Mouse (Mus musculus): Measurements from ENCODE around the gene 5730455P16Rik.
"Not testable (repeated sequence)": the region's sequence is repeated elsewhere in the genome, so short reads cannot be mapped to it uniquely, and the experiment has no call there.

Gene 5730455P16Rik

DNA sequence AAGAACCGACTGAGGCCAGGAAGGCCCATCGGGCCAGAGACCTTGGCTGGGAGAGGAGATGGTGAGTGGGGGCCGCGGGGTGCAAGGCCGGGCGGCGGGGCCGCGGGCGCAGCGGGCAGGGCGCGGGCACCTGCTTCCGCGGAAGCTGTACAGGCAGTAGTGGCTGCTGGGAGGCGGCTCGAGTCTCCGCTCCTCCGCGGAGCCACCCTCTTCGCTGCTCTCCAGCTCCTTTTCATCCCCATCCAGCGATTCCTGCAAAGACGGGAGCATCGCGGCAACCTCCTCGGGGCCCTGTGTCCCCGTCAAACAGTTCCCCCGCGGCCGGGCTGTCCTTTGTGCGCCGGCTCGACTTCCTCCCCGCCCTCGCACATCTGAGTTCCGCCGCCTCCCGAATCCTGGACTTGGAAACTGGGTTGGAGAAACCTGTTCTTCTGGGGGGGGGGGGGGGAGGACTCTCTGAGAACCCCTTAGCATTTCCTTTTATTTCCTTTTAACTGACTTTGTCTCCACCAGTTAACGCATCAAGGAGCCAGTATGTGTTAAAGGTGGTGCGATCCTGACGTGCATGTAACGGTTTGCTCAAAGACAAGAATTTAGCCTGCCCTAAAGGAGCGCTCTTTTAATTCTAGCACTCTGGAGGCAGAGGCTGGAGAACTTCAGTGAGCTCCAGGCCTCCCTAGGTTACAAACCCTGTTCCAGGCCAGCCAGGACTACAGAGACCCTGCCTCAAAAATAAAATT is at the start of gene 5730455P16Rik:
Gene 5730455P16Rik, minus strand, starts transcription at position 323 of the 740 bp plus-strand sequence.
- DNase-seq (ENCODE audit: low read depth, low spot score), result peak; percentile 85

DNA sequence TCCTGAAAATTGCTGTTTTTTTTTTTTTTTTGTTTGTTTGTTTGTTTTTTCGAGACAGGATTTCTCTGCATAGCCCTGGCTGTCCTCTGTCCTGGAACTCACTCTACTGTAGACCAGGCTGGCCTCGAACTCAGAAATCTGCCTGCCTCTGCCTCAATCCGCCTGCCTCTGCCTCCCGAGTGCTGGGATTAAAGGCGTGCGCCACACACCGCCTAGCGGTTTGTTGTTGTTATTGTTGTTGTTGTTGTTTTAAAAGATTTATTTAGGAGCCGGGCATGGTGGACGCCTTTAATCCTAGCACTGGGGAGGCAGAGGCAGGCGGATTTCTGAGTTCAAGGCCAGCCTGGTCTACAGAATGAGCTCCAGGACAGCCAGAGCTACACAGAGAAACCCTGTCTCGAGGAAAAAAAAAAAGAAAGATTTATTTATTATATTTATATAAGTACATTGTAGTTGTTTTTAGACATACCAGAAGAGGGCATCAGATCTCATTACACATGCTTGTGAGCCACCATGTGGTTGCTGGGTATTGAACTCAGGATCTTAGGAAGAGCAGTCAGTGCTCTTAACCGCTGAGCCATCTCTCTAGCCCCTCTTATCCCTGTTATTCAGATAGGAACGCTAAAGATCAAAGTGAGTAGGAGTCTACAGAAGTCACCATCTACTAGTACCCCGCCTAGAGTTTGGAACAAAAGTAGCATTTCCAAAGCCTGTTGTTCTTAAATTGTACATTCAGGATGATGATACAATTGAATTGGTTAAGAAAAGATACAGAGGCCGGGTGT is 48.4 kb upstream of the 5730455P16Rik start:
- DNase-seq (ENCODE audit: low read depth, low spot score), result not testable (repeated sequence)

DNA sequence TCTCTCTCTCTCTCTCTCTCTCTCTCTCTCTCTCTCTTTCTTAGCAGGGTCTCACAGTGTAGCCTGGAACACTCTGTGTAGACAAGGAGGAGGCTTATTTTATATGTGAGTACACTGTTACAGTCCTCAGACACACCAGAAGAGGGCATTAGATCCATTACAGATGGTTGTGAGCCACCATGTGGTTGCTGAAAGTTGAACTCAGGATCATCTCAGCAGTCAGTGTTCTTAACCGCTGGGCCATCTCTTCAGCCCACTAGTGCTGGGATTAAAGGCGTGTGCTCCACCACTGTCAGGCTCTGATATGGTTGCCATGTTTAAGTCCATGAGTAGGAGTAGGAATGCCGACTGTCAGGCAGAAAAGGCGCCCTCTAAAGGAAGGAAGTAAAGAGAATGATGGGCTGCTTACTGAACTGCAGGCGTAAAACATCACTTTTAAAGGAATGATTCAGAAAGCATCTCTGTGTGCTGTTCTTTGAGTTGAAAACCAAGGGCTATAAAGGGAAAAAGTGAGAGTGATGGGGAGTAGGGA is 47.5 kb upstream of the 5730455P16Rik start:
- no peak for DNase-seq (ENCODE audit: low read depth, low spot score)

DNA sequence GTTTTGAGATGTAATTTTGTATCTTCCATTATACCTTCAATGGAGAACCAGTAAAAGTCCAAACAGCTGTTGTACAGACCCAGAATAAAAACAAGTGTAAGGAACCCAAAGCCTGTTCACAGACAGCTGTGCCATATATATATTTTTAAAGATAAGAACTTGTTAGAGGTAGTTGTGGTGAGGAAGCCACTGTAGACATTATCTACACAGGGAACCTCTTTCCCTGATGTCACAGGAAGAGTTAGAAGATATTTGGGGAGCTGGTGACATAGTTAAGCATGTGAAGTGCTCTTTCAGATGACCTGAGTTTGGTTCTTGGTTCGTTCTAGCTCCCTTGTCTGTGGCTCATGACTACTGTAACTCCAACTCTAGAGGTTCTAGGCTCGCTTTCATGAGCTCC is 46.9 kb upstream of the 5730455P16Rik start:
- DNase-seq (ENCODE audit: low read depth, low spot score), result peak; percentile 60

GRCm38 (mm10) chr11:80421421-80422047 is 43.7 kb upstream of the 5730455P16Rik start:
- DNase-seq (ENCODE audit: low read depth, low spot score), result no peak

DNA sequence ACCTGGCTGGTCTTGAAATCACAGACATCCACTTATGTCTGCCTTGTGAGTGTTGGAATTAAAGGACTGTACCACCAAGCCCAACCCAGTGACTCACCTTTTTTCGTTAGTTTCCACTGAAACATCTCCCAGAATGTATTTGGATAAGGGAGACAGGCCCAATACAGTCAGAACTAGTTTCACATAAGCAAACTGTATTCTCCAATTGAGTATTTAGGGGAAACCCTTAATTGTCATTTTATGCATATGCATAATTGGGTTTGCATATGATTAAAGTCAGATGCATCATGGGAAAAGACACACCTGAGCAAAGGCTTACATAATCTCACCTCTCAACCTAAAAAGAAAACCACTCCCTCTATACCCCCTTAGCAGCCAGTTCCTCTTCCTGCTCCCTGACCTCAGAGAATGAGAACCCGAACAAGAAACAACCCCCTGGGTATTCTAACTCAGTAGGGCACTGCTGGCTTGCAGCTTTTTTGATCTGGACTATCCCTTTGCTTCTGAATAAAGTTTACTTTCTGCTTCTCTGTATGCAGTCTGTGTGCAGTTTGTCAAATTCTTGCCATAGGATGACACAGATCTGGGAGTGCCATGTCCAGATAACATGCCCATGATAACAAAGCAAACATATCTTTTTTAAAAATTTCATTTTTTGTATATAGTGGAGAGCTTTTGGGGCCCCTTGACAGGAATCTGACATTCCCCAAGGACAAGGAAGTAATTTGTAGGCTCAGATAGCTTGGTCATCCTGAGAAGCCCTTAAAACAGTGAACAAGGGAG is 42.6 kb upstream of the 5730455P16Rik start:
- DNase-seq (ENCODE audit: low read depth, low spot score), result no peak

DNA sequence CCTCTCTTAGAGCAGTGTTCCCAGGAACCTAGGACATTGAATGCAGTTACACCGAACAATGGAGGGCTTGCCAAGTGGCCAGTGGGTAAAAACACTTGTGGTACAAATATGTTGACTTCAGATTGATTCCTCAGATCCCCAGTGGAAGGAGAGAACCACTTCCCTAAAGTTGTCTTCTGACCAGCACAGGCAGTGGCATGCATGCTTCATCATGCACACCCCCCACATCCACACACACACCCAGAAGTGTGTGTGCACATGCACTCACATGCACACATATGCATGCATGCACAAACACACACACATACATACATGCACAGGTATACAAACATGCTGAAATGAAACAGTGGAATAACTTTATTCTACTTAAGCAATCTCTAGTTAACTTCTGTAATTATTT is 41.9 kb upstream of the 5730455P16Rik start:
- DNase-seq (ENCODE audit: low read depth, low spot score), result no peak

- no peak for DNase-seq (ENCODE audit: low read depth, low spot score)
Observed at GRCm38 (mm10) chr11:80417085-80417484, 39.3 kb upstream of the 5730455P16Rik start.

DNA sequence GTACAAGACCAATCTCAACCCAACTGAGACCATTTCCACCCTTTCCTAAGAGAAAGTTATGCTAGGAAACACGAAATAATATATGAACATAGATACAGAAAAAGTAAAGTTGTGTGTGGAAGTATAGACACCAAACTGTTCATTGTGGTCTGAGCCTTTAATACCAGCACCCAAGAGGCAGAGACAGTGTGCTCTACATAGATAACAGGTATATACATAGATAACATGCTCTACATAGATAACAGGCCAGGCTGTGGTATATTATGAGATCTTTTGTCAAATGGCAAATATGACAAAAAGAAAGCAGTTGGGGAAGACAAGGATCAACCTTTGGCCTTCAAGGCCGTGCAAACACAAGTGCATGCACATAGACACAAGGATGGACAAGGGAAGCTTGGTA is 32.5 kb upstream of the 5730455P16Rik start:
- no peak for DNase-seq (ENCODE audit: low read depth, low spot score)

DNA sequence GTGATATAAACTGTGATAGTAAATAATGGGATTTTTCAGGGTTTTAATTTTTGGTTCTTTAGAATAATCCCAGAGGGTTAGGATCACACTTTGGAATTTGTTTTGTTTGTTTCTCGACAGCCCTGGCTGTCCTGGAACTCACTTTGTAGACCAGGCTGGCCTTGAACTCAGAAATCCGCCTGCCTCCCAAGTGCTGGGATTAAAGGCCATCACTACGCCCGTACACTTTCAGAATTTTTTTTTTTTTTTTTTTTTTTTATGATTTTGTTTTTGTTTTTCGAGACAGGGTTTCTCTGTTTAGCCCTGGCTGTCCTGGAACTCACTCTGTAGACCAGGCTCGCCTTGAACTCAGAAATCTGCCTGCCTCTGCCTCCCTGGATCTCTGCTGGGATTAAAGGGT is 30.0 kb upstream of the 5730455P16Rik start:
- not testable (repeated sequence) for DNase-seq (ENCODE audit: low read depth, low spot score)

DNA sequence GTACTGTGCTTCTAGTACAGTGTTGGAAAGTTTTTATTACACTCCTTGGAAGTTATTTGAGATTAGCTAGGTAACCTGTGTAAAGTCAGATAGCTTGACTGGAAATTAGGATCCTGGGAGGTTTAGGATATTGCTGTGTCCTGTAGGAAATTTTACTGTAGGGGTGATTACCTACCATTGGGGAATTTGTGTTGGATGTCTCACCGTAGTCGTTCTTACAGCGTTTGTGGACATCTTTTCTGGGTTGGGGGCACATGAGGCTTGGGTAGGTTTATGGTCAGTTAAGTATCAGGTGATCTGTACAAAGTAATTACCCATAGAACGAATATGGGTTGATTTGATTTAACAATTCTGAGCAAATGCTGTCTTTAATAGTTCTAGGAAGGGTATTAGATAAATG is 18.8 kb upstream of the 5730455P16Rik start:
- DNase-seq (ENCODE audit: low read depth, low spot score), result no peak

GRCm38 (mm10) chr11:80395930-80396329 is 18.1 kb upstream of the 5730455P16Rik start:
- no peak for DNase-seq (ENCODE audit: low read depth, low spot score)

DNA sequence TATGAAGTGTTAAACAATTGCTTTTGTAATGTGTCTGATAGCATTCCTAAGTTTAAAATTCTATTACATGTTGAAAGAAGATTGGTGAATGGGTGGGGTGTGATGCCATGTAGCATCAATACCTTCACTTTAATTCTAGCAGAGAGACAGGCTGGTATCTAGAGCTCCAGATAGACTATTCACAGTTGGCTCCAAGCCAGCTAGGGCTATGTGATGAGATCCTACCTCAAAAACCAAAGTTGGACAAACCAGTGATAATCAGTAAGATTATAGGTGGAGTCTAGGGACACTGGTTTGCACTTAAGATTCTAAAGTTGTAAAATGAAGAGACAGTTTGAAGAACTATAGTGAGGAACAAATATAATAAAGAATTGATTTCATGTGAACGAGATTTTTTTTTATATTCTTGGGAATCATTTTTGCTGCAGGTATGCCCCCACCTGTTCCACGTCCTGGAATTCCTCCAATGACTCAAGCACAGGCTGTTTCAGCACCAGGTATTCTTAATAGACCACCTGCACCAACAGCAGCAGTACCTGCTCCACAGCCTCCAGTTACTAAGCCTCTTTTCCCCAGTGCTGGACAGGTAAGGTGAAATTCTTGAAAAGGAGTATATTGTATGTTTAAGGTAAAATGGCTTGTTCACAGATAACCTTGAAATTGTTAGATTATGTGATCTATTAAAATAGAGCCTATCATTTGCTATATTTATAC is 13.7 kb upstream of the 5730455P16Rik start:
- DNase-seq (ENCODE audit: low read depth, low spot score), result no peak

- no peak for DNase-seq (ENCODE audit: low read depth, low spot score)
Observed at GRCm38 (mm10) chr11:80389885-80390284, 12.1 kb upstream of the 5730455P16Rik start.

- no peak for DNase-seq (ENCODE audit: low read depth, low spot score)
Observed at GRCm38 (mm10) chr11:80386790-80387189, 9.0 kb upstream of the 5730455P16Rik start.

- no peak for DNase-seq (ENCODE audit: low read depth, low spot score)
Observed at GRCm38 (mm10) chr11:80385055-80385454, 7.2 kb upstream of the 5730455P16Rik start.

DNA sequence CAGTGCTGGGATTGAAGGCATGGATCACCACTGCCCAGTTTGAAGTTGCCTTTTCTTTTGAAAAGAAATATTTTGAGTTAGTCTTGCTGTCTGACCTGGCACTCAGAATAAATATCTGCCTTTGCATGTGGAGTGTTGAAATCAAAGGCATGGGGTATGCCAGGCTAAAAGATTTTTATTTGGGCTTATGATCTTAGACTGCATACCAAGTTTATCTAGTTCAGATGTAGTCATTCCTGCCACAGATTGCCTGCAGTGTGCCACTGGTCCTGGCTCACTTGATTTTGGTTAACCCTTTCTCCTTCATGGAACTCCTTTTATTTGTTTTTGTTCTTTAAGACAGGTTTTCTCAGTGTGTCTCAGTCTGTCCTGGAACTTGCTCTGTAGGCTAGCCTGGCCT is 6.6 kb upstream of the 5730455P16Rik start:
- no peak for DNase-seq (ENCODE audit: low read depth, low spot score)

DNA sequence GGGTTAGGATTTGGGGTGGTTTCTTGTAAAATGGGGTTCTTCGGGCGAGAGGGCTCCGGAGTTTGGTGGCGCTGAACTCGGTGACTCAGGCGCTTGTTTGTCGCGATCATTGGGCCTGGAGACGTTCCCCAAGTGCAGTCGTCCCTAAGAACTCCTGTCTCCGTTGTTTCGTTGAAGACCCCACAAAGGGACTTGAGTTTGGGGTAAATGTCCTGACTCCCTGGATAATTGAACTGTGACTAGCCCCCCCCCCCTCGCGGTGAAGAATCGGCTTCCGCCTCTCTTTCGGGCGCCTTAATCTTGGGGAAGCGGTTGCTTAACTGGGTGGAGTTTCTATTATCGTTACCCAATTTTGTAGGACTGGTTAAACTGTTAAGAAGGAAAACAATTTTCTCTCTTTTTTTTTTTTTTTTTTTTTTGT is 5.8 kb upstream of the 5730455P16Rik start:
- DNase-seq (ENCODE audit: low read depth, low spot score), result peak; percentile 77

DNA sequence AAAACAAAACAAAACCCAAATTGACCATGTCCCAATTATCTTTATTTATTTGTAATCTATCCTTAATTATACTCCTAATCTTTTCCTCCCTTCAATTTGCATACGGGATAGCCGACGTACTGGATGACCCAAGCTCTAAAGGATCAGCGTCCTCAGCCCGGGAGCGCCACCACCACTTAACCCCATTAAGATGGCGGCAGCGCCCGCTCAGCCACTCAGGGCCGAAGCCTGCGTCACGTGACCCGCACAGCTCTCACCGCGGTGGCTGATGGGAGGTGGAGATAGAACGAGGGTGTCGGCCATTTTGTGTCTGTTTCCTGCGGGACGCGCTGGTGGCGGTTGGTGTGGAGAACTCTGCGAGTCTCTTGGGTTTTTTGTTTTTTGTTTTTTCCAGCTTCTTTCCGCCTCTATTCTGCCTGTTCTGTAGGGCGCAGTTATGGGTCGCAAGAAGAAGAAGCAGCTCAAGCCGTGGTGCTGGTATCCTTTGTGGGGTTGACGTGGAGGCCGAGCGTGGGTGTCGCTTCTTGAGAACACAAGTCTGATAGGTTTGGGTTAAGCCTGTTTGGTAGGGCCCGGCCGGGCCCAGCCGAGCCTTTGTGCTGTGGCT is 5.3 kb upstream of the 5730455P16Rik start, which contains the start of gene Zfp207:
Gene Zfp207, plus strand, starts transcription at position 261 of the 607 bp plus-strand sequence.
- DNase-seq (ENCODE audit: low read depth, low spot score), result peak; percentile 97

DNA sequence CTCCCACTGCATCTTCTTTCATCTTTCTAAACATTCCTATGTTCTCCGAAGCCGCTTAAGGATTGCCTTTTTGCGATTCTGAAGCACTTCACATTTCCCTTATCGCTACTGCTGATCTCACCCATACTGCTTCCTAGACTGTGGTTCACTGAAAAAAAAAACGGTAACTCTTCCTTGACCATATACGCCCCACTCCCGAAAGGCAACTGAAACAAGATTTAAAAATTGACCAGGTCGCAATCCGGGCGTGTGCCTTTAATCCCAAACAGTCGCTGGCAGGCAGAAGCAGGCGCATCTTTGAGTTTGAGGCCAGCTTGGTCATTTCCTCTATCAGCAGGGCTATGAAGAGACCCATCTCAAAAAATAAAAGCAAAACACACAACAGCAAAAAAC is 4.8 kb upstream of the 5730455P16Rik start:
- DNase-seq (ENCODE audit: low read depth, low spot score), result no peak
